Mouse (Mus musculus): ENCODE measurements around the gene Dnajb2.

Dnajb2 gene

GRCm38 (mm10) chr1:75231224-75231623, 5.0 kb upstream of the Dnajb2 start:
- no peak for TF ChIP-seq GATA4 (IDR thresholded peaks at IDR 0.05; ENCODE audit: insufficient replicate concordance, low read length)

GRCm38 (mm10) chr1:75231664-75232152, 4.5 kb upstream of the Dnajb2 start, which contains the start of gene A630095N17Rik:
Gene A630095N17Rik (minus strand): TSS chr1:75232102.
- TF ChIP-seq GATA4 (IDR thresholded peaks at IDR 0.05; ENCODE audit: insufficient replicate concordance, low read length): no peak

- no peak for TF ChIP-seq GATA4 (IDR thresholded peaks at IDR 0.05; ENCODE audit: insufficient replicate concordance, low read length)
These were observed 1.6 kb upstream of the Dnajb2 start for GRCm38 (mm10) chr1:75234606-75235005.

- no peak for TF ChIP-seq GATA4 (IDR thresholded peaks at IDR 0.05; ENCODE audit: insufficient replicate concordance, low read length)
These were observed 3.4 kb downstream of the Dnajb2 start for GRCm38 (mm10) chr1:75239591-75239990.

GRCm38 (mm10) chr1:75243411-75243810, 7.2 kb downstream of the Dnajb2 start:
- TF ChIP-seq GATA4 (IDR thresholded peaks at IDR 0.05; ENCODE audit: insufficient replicate concordance, low read length): no peak

GRCm38 (mm10) chr1:75244175-75244826, 8.1 kb downstream of the Dnajb2 start:
- TF ChIP-seq GATA4 (IDR thresholded peaks at IDR 0.05; ENCODE audit: insufficient replicate concordance, low read length): no peak

- TF ChIP-seq GATA4 (IDR thresholded peaks at IDR 0.05; ENCODE audit: insufficient replicate concordance, low read length): no peak
These were observed 8.6 kb downstream of the Dnajb2 start for GRCm38 (mm10) chr1:75244836-75245235.

- no peak for TF ChIP-seq GATA4 (IDR thresholded peaks at IDR 0.05; ENCODE audit: insufficient replicate concordance, low read length)
These were observed 11.1 kb downstream of the Dnajb2 start for GRCm38 (mm10) chr1:75247071-75247930.

- no peak for TF ChIP-seq GATA4 (IDR thresholded peaks at IDR 0.05; ENCODE audit: insufficient replicate concordance, low read length)
These were observed 12.0 kb downstream of the Dnajb2 start for GRCm38 (mm10) chr1:75248041-75248772.

- no peak for TF ChIP-seq GATA4 (IDR thresholded peaks at IDR 0.05; ENCODE audit: insufficient replicate concordance, low read length)
These were observed 14.3 kb downstream of the Dnajb2 start for GRCm38 (mm10) chr1:75250498-75250897.

GRCm38 (mm10) chr1:75251112-75251970, 15.1 kb downstream of the Dnajb2 start:
- TF ChIP-seq GATA4 (IDR thresholded peaks at IDR 0.05; ENCODE audit: insufficient replicate concordance, low read length): no peak

- TF ChIP-seq GATA4 (IDR thresholded peaks at IDR 0.05; ENCODE audit: insufficient replicate concordance, low read length): no peak
These were observed 16.1 kb downstream of the Dnajb2 start for GRCm38 (mm10) chr1:75252308-75252707.

GRCm38 (mm10) chr1:75253029-75253428, 16.8 kb downstream of the Dnajb2 start:
- no peak for TF ChIP-seq GATA4 (IDR thresholded peaks at IDR 0.05; ENCODE audit: insufficient replicate concordance, low read length)

GRCm38 (mm10) chr1:75253849-75254624, 17.8 kb downstream of the Dnajb2 start:
- no peak for TF ChIP-seq GATA4 (IDR thresholded peaks at IDR 0.05; ENCODE audit: insufficient replicate concordance, low read length)
